Mouse (Mus musculus) kidney, postnatal 36 days (tissue): ENCODE measurements around the gene Dnase1l3.
"Not testable (repeated sequence)": the region's sequence is repeated elsewhere in the genome, so short reads cannot be mapped to it uniquely, and the experiment has no call there.

Source experiments
- DNase-seq, 2 experiments: peaks; one replicate each; pipeline ENCODE4 v3.0.0; 2021 to 2022; ENCODE audit warnings: mixed read lengths in 2 of 2

The Dnase1l3 gene

DNA sequence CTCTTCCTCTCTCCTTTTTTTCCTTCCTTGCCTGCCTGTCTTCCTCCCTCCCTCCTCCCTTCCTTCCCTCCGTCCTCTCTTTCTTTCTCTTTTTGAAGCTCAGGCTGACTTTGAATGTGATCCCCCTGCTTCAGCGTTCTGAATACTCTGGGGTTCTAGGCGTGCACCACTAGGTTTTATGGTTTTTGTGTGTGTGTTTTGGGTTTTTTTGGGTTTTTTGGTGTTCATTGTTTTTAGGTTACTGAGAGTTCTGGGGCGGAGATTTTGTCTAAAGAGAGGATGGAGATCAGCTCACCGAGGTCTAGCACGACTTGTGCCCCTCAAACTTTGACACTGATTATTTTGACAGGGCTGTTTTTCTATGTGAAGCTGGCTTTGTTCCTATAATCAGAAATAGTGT, 17.6 kb upstream of the Dnase1l3 start:
- DNase-seq, result no peak

DNA sequence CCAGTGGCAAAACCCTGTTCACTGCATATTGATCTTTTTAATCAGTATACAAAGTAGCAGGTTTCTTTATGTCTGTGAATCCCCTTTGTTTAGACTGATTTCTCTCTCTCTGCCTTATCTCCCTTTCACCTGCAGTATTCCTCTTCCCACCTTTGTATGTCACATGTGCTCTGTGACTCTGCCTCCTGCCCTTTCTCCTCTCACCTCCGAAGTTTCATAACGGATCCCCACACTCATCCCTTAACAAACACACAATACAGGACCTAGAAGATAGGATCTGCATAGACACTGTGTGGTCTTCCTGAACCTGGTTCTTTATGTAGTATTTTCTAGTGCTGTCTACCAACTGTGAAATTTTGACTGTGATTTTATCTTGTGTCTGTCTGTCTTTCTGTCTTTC, 16.9 kb upstream of the Dnase1l3 start:
- DNase-seq, result no peak

DNA sequence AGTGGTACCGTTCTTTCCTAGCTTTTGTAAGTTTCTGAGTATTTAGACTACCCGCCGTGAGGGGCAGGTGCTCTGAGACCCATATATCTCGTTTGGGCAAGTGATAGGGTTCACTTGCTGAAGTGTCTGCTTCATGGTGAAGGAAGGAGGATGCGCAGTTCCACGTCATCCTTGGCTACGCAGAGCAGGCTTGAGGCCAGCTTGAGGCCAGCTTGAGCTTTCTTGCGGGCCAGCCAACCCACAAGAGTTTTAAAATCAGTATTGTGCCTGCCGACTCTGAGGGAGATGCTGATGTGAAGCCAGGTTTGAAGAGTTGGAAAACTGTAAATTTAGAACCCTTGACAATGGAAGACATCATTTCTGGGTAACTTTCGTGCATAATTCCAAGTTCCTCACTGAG, 13.6 kb upstream of the Dnase1l3 start:
- no peak for DNase-seq

GRCm38 (mm10) chr14:8007486-8007885, 13.1 kb upstream of the Dnase1l3 start:
- DNase-seq, result no peak

DNA sequence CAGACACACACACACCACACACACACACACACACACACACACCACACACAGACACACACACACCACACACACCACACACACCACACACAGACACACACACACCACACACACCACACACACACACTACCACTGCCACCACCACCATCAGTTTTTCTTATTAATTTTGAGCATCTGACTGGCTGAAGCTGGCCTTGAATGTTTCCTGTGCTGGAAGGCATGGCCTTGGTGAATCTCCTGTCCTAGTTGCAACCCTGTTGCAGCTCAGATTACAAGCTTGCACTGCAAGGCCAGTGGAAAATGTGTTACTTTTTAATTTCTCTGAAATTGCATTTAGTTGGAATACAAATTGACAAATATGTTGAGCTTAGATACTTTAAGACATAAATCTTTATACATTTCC, 12.7 kb upstream of the Dnase1l3 start:
- no peak for DNase-seq

- DNase-seq, result not testable (repeated sequence)
Observed at GRCm38 (mm10) chr14:8006061-8006460, 11.7 kb upstream of the Dnase1l3 start.

DNA sequence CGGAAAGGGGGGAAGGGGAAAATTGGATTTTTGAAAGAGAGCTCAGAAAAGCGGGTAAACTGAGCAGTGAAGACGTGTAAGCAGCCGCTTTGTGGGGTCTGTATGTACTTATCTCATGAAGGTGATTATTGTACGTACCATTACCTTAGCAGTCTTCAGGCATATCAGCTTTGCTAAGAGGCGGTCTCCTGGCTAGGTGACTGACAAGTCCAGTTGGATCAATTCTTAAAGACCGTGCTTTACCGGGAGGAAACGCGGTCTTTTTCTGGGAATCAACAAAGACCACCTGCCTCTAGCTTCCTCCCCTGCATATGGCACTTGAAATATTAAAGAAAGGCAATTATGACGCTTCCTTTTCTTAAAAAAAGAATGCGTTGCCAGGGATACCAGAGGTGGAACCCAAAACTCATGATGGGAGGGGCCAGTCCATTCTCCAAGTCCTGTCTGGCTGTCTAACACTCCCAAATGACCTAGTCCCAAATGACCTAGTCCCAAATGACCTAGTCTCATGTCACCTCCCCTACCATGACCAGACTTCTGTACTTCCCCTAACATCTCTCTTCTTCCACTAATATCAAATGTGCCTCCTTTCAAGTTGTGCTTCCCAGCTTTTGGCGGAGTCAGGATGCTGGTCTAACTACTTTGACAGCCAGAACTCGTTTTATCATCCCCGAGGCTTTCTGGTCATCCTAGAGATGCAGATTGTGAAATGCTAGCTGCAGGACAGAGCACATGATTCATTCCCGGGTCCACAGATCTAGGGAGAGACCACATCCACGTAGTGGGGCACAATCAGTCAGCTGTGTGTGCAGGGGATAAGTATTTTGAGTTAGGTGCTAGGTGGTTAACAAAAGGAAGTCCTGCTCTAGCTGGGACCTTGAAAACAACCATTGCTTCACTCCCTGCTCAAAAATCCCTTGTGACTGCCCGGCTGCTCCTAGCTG, 9.6 kb upstream of the Dnase1l3 start:
- no peak for DNase-seq

GRCm38 (mm10) chr14:8003093-8003670, 8.8 kb upstream of the Dnase1l3 start:
- peak; percentile 42 to 70 for DNase-seq

- peak; percentile 87 to 93 for DNase-seq
Observed at GRCm38 (mm10) chr14:8002432-8003092, 8.2 kb upstream of the Dnase1l3 start, which contains the start of gene Abhd6. Gene Abhd6 (plus strand): TSS chr14:8002902.

DNA sequence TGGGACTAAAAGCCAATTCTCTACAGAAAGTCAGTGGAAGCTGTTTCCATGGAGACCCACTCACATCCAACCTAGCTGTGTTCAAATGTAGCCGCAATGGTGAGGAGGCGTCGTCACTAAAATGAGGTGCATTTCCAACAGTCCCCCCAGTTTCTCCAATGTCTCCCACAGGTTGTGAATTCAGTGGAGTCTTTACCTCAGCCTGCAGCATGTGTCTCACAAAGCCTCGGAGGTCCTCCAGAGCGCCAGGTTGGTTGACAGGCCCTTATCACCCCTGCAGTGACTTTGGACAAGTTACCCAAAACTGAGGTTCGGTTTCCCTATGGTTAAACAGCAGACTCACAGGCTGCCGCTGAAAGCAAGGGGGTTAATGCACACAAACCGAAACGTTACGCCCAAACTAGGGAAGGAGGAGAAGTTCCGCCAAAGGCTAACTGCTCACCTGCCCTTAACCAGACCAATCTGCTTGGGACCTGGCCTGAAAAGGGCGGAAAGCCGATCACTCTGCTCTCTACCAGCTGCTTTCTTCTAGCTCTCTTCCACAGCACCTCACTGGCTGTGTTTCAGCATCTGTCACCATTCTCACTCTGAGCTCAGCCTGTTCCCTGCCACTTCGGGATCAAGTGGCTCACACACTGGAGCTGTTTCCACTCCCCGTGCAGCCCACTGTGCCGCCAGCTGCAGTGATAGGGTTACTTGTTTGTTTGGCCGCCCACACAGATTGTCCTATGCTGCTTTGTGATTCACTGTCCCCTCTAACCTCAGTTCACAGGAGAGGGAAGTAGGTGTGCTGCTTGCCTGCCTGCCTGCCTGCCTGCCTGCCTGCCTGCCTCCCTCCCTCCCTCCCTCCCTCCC, 6.7 kb upstream of the Dnase1l3 start:
- DNase-seq, result no peak

GRCm38 (mm10) chr14:8000247-8000646, 5.9 kb upstream of the Dnase1l3 start:
- DNase-seq, result no peak

GRCm38 (mm10) chr14:7999435-7999834, 5.1 kb upstream of the Dnase1l3 start:
- DNase-seq, result no peak

GRCm38 (mm10) chr14:7999030-7999429, 4.7 kb upstream of the Dnase1l3 start:
- no peak for DNase-seq

GRCm38 (mm10) chr14:7997255-7997696, 2.9 kb upstream of the Dnase1l3 start:
- peak; percentile 91 to 95 for DNase-seq

DNA sequence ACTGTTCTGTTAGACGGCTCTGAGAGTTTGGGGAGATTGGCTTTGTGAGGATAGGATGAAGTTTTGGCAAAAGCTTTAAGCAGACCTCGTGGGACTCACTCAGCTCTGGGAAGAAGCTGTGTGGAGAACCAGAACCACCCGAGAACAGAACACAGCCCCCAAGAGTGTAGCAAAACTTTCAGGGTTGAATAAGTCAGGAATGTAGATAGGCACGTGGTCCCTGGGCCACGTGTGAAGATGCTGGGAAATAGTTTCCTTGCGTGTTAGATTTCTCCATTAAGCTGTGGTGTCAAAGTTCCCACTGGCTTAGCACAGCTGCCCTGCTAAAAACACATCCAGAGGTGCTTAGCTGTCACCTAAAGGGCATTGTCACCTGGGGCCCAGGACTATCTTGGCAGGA, 2.2 kb downstream of the Dnase1l3 start:
- no peak for DNase-seq

GRCm38 (mm10) chr14:7991108-7991776, 3.1 kb downstream of the Dnase1l3 start:
- DNase-seq, result no peak

DNA sequence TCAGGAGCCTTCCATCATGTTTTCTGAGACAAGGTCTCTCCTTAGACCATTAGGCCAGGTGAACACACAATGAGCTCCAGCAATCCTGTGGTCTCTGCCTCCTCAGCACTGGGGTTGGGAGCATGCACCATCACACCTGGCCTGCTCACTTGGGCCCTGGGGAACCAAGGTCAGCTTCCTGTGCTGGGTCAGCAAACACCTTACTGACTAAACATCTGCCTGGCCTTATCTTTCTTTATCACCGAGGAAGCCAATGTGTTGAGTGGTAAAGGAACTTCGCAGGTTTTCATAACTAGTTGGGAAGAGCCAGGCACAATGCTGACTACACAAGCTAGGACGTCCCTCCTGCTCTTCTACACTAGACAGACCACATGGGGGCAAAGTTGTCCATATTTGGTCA, 4.4 kb downstream of the Dnase1l3 start:
- no peak for DNase-seq

DNA sequence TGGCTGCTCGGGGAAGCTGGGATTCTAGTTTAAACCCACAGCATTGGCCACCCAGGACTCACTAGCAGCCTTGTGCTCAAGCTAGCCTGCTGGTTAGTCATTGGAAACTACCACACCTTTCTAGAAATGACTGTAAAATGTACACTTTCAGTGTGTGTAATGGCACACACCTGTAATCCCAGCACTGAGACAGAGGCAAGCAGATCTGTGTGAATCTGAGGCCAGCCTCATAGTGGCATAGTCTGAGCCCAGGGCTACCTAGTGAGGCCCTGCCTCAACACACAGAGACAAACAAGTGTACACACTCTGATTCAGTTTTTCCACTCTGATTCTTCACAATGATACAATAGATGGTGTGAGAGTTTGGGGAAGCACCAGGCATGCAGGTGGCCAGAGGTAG, 5.0 kb downstream of the Dnase1l3 start:
- no peak for DNase-seq

DNA sequence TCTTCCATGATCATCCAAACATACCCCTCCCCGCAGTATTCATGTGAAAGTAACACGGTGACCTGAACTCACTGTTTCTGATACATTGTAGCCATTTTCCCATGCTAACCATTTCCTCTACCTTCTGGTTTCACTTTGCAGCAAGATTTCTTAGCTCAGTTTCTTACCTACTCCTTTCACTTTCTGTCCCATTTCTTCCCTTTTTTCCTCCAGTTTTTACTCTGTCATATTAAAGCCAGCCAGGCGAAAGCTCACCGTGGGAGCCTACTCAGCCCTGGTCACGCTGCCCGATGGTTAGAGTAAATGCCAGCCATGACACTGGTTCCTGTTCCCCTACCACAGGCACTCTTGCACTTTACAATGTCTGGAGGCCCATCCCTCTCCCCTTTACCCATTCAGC, 7.5 kb downstream of the Dnase1l3 start:
- no peak for DNase-seq

DNA sequence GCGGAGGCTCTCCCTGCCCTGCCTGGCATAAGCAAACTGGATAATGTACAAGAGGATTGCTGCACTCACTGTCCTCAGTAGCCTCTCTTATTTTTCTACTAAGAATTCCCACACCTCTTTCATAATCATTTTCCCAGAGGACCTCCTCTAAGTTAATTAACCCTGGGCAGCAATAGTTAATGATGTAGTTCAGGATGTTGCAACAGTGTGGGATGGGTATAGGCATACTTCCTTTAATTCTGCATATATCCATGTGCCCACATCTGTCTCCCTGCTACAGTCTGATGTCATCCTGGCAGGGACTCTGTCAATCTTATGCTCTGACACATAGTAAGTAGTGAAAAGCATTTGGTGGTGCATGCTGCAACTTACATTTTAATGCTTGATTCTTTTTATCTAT, 13.1 kb downstream of the Dnase1l3 start:
- DNase-seq, result no peak

- no peak for DNase-seq
Observed at GRCm38 (mm10) chr14:7978183-7978582, 16.2 kb downstream of the Dnase1l3 start.

GRCm38 (mm10) chr14:7977471-7977870, 16.9 kb downstream of the Dnase1l3 start:
- DNase-seq, result no peak
